Mouse (Mus musculus): Measurements from ENCODE around the gene Ckap4. TPM values are rescaled to one million over a fixed set of nuclear protein-coding genes. Genes with fewer than 3 reads are reported as not detected.
"Not testable (repeated sequence)": the region's sequence is repeated elsewhere in the genome, so short reads cannot be mapped to it uniquely, and the experiment has no call there.

Ckap4 gene
- polyA plus RNA-seq, 1 experiment from 2014 or later, result 49.2 TPM

- Histone ChIP-seq H3K4me2 (replicated peaks; ENCODE audit: low read depth, low read length) (no peak overlapping the region), H3K4me1 (ENCODE audit: insufficient read depth, low read depth, low read length) (no peaks in the 10 kb centered on the region), H3K27ac (ENCODE audit: low read length) (no peak overlapping the region), H3K4me3 (ENCODE audit: low read depth, low read length) (no peak overlapping the region), H3K36me3 (ENCODE audit: insufficient read depth, low read length) (no peaks in the 10 kb centered on the region), H3K9me3 (ENCODE audit: low read length) (no peaks in the 10 kb centered on the region), H3K27me3 (replicated peaks; ENCODE audit: insufficient read depth, low read length) (no peaks in the 10 kb centered on the region), H3K9ac (replicated peaks; ENCODE audit: low read depth) (no peak overlapping the region)
- no peak for ATAC-seq
- no peak for DNase-seq (ENCODE audit: low spot score)
- no peak for TF ChIP-seq EP300 (IDR thresholded peaks at IDR 0.05)
- no peak for TF ChIP-seq CTCF (IDR thresholded peaks at IDR 0.05)
- WGBS, result 86% methylated on average over 5 of the region's 5 CpGs
Observed at GRCm38 (mm10) chr10:84490115-84490514, 43.7 kb downstream of the Ckap4 start.

GRCm38 (mm10) chr10:84488315-84488714, 45.5 kb downstream of the Ckap4 start:
- Histone ChIP-seq H3K9me3 (ENCODE audit: low read length) (no peaks in the 10 kb centered on the region), H3K36me3 (ENCODE audit: insufficient read depth, low read length) (no peaks in the 10 kb centered on the region), H3K4me1 (ENCODE audit: insufficient read depth, low read depth, low read length) (no peaks in the 10 kb centered on the region), H3K9ac (replicated peaks; ENCODE audit: low read depth) (no peak overlapping the region), H3K4me2 (replicated peaks; ENCODE audit: low read depth, low read length) (no peak overlapping the region), H3K27me3 (replicated peaks; ENCODE audit: insufficient read depth, low read length) (no peaks in the 10 kb centered on the region), H3K27ac (ENCODE audit: low read length) (no peak overlapping the region), H3K4me3 (ENCODE audit: low read depth, low read length) (no peak overlapping the region)
- peak; percentile 77 for TF ChIP-seq CTCF (IDR thresholded peaks at IDR 0.05)
- no peak for TF ChIP-seq EP300 (IDR thresholded peaks at IDR 0.05)
- DNase-seq (ENCODE audit: low spot score), result peak; percentile 71
- ATAC-seq, result no peak
- WGBS, result 55% methylated on average over 6 of the region's 6 CpGs

- ATAC-seq (no peak), DNase-seq (ENCODE audit: low spot score) (no peak)
- TF ChIP-seq CTCF (IDR thresholded peaks at IDR 0.05) (no peak), EP300 (IDR thresholded peaks at IDR 0.05) (no peak)
- no peaks in the 10 kb centered on the region for H3K9me3 ChIP-seq (ENCODE audit: low read length)
- no peak overlapping the region for H3K9ac ChIP-seq (replicated peaks; ENCODE audit: low read depth)
- no peak overlapping the region for H3K4me2 ChIP-seq (replicated peaks; ENCODE audit: low read depth, low read length)
- no peak overlapping the region for H3K4me3 ChIP-seq (ENCODE audit: low read depth, low read length)
- 5% methylated on average over 1 of the region's 1 CpGs for WGBS
- no peaks in the 10 kb centered on the region for H3K27me3 ChIP-seq (replicated peaks; ENCODE audit: insufficient read depth, low read length)
- no peaks in the 10 kb centered on the region for H3K36me3 ChIP-seq (ENCODE audit: insufficient read depth, low read length)
- H3K27ac ChIP-seq (ENCODE audit: low read length), result no peak overlapping the region
- no peaks in the 10 kb centered on the region for H3K4me1 ChIP-seq (ENCODE audit: insufficient read depth, low read depth, low read length)
Observed at GRCm38 (mm10) chr10:84484661-84485060, 49.2 kb downstream of the Ckap4 start.

- H3K4me2 ChIP-seq (replicated peaks; ENCODE audit: low read depth, low read length), result no peak overlapping the region
- WGBS, result 64% methylated on average over 3 of the region's 3 CpGs
- DNase-seq (ENCODE audit: low spot score) (peak; percentile 28), ATAC-seq (no peak; the same call in 1 of the 2 replicates)
- TF ChIP-seq EP300 (IDR thresholded peaks at IDR 0.05), result no peak
- TF ChIP-seq CTCF (IDR thresholded peaks at IDR 0.05), result no peak
- H3K9ac ChIP-seq (replicated peaks; ENCODE audit: low read depth), result no peak overlapping the region
- no peak overlapping the region for H3K4me3 ChIP-seq (ENCODE audit: low read depth, low read length)
- H3K9me3 ChIP-seq (ENCODE audit: low read length), result no peaks in the 10 kb centered on the region
- no peak overlapping the region for H3K27ac ChIP-seq (ENCODE audit: low read length)
- H3K36me3 ChIP-seq (ENCODE audit: insufficient read depth, low read length), result no peaks in the 10 kb centered on the region
- no peaks in the 10 kb centered on the region for H3K27me3 ChIP-seq (replicated peaks; ENCODE audit: insufficient read depth, low read length)
- H3K4me1 ChIP-seq (ENCODE audit: insufficient read depth, low read depth, low read length), result no peaks in the 10 kb centered on the region
Observed at GRCm38 (mm10) chr10:84483553-84483952, 50.3 kb downstream of the Ckap4 start.

GRCm38 (mm10) chr10:84483069-84483468, 50.8 kb downstream of the Ckap4 start:
- DNase-seq (ENCODE audit: low spot score), result no peak
- H3K27me3 ChIP-seq (replicated peaks; ENCODE audit: insufficient read depth, low read length), result no peaks in the 10 kb centered on the region
- no peak overlapping the region for H3K4me3 ChIP-seq (ENCODE audit: low read depth, low read length)
- H3K36me3 ChIP-seq (ENCODE audit: insufficient read depth, low read length), result no peaks in the 10 kb centered on the region
- H3K4me1 ChIP-seq (ENCODE audit: insufficient read depth, low read depth, low read length), result no peaks in the 10 kb centered on the region
- TF ChIP-seq EP300 (IDR thresholded peaks at IDR 0.05) (no peak), CTCF (IDR thresholded peaks at IDR 0.05) (peak; percentile 3; the same call in 1 of the 2 replicates)
- WGBS, result 79% methylated on average over 2 of the region's 2 CpGs
- no peak overlapping the region for H3K4me2 ChIP-seq (replicated peaks; ENCODE audit: low read depth, low read length)
- H3K27ac ChIP-seq (ENCODE audit: low read length), result no peak overlapping the region
- no peak overlapping the region for H3K9ac ChIP-seq (replicated peaks; ENCODE audit: low read depth)
- no peaks in the 10 kb centered on the region for H3K9me3 ChIP-seq (ENCODE audit: low read length)
- ATAC-seq, result no peak

GRCm38 (mm10) chr10:84482418-84482817, 51.4 kb downstream of the Ckap4 start:
- not testable (repeated sequence) for H3K4me2 ChIP-seq (replicated peaks; ENCODE audit: low read depth, low read length); H3K27ac ChIP-seq (ENCODE audit: low read length); DNase-seq (ENCODE audit: low spot score); ATAC-seq; H3K27me3 ChIP-seq (replicated peaks; ENCODE audit: insufficient read depth, low read length); H3K4me1 ChIP-seq (ENCODE audit: insufficient read depth, low read depth, low read length); H3K9me3 ChIP-seq (ENCODE audit: low read length); H3K36me3 ChIP-seq (ENCODE audit: insufficient read depth, low read length); H3K9ac ChIP-seq (replicated peaks; ENCODE audit: low read depth); H3K4me3 ChIP-seq (ENCODE audit: low read depth, low read length)
- 87% methylated on average over 15 of the region's 15 CpGs for WGBS

- peak; percentile 46 for ATAC-seq
- H3K4me2 ChIP-seq (replicated peaks; ENCODE audit: low read depth, low read length), result no peak overlapping the region
- WGBS, result 39% methylated on average over 5 of the region's 5 CpGs
- TF ChIP-seq CTCF (IDR thresholded peaks at IDR 0.05) (no peak), EP300 (IDR thresholded peaks at IDR 0.05) (no peak)
- H3K9ac ChIP-seq (replicated peaks; ENCODE audit: low read depth), result no peak overlapping the region
- no peak overlapping the region for H3K27ac ChIP-seq (ENCODE audit: low read length)
- DNase-seq (ENCODE audit: low spot score), result peak; percentile 75
- no peaks in the 10 kb centered on the region for H3K4me1 ChIP-seq (ENCODE audit: insufficient read depth, low read depth, low read length)
- H3K36me3 ChIP-seq (ENCODE audit: insufficient read depth, low read length), result no peaks in the 10 kb centered on the region
- no peak overlapping the region for H3K4me3 ChIP-seq (ENCODE audit: low read depth, low read length)
- H3K9me3 ChIP-seq (ENCODE audit: low read length), result no peaks in the 10 kb centered on the region
- H3K27me3 ChIP-seq (replicated peaks; ENCODE audit: insufficient read depth, low read length), result no peaks in the 10 kb centered on the region
Observed at GRCm38 (mm10) chr10:84481327-84481671, 52.6 kb downstream of the Ckap4 start.
